Mouse (Mus musculus) thymus, adult 2 months (tissue): Measurements from ENCODE around the gene Rfx6. TPM values are rescaled to one million over a fixed set of nuclear protein-coding genes. Genes with fewer than 3 reads are reported as not detected.

Source experiments
- DNase-seq: peaks from one replicate; pipeline ENCODE4 v3.0.0; 2021
- H3K27ac ChIP-seq: fragments of 200-500 bp; 2 replicates; pipeline ENCODE4 v1.5.1; 2012; ENCODE audit warnings: low read length, control low read depth; ENCODE audit not compliant: control insufficient read depth, insufficient read depth
- H3K27me3 ChIP-seq: fragments of 200-500 bp; 2 replicates; pipeline ENCODE4 v1.6.1; 2012; ENCODE audit warnings: mild to moderate bottlenecking, low read length, moderate library complexity, mixed read lengths; ENCODE audit not compliant: control insufficient read depth, insufficient read depth
- H3K36me3 ChIP-seq: fragments of 200-500 bp; 2 replicates; pipeline ENCODE4 v1.6.1; 2012; ENCODE audit warnings: mild to moderate bottlenecking, low read length, moderate library complexity; ENCODE audit not compliant: control insufficient read depth, insufficient read depth
- H3K4me1 ChIP-seq: fragments of 200-500 bp; replicated peaks from 2 replicates; pipeline ENCODE4 v1.6.1; 2012; ENCODE audit warnings: low read length; ENCODE audit not compliant: control insufficient read depth, insufficient read depth
- H3K4me3 ChIP-seq: fragments of 200-500 bp; 2 replicates; pipeline ENCODE4 v1.5.1; 2012; ENCODE audit warnings: mild to moderate bottlenecking, low read length, control low read depth, moderate library complexity; ENCODE audit not compliant: control insufficient read depth, insufficient read depth
- CTCF ChIP-seq: fragments of 200-500 bp; IDR thresholded peaks from 2 replicates; pipeline ENCODE4 v1.5.1; 2012; ENCODE audit warnings: mild to moderate bottlenecking, control low read depth, low read length, moderate library complexity, borderline replicate concordance; ENCODE audit not compliant: control insufficient read depth, poor library complexity, insufficient read depth; ENCODE audit errors: extremely low read depth
- POLR2A ChIP-seq: fragments of 200-500 bp; IDR thresholded peaks from 2 replicates; pipeline ENCODE4 v1.6.1; 2012; ENCODE audit warnings: mild to moderate bottlenecking, low read length, control low read depth, moderate library complexity; ENCODE audit not compliant: control insufficient read depth, poor library complexity, insufficient read depth; ENCODE audit errors: extremely low read depth
- WGBS: fragments of 180-500 bp; shearing (Covaris S2); methylation state at CpG from one replicate; pipeline ENCODE4 v1.1.7; 2018; 5-methylcytosine and 5-hydroxymethylcytosine counted together
- polyA plus RNA-seq: library from polyadenylated mRNA; depleted of rRNA; stranded (reverse); fragments of >200 nt; gene quantifications from 2 replicates; pipeline ENCODE4 v1.2.3, GENCODE M21; 2012

Rfx6 gene
- polyA plus RNA-seq, 1 experiment = 0.09 TPM

GRCm38 (mm10) chr10:51672082-51672779, 5.3 kb upstream of the Rfx6 start:
- Histone ChIP-seq H3K4me3 (no peak overlapping the region), H3K27me3 (no peaks in the 10 kb centered on the region), H3K27ac (no peak overlapping the region), H3K36me3 (no peaks in the 10 kb centered on the region), H3K4me1 (no peaks in the 10 kb centered on the region)
- TF ChIP-seq POLR2A = no peak
- no peak for TF ChIP-seq CTCF
- WGBS = 56% methylated on average over 1 of the region's 1 CpGs
- no peak for DNase-seq

GRCm38 (mm10) chr10:51678251-51678639, 689 bp downstream of the Rfx6 start:
- H3K36me3 ChIP-seq = no peaks in the 10 kb centered on the region
- H3K4me1 ChIP-seq = no peaks in the 10 kb centered on the region
- TF ChIP-seq POLR2A (no peak), CTCF (no peak)
- H3K4me3 ChIP-seq = no peak overlapping the region
- no peaks in the 10 kb centered on the region; the same call in 1 of the 2 replicates for H3K27me3 ChIP-seq
- 12% methylated on average over 10 of the region's 10 CpGs for WGBS
- H3K27ac ChIP-seq = no peak overlapping the region
- no peak for DNase-seq

GRCm38 (mm10) chr10:51720904-51721303, 43.3 kb downstream of the Rfx6 start:
- Histone ChIP-seq H3K4me3 (no peak overlapping the region), H3K27ac (no peak overlapping the region), H3K27me3 (no peaks in the 10 kb centered on the region), H3K36me3 (no peaks in the 10 kb centered on the region), H3K4me1 (no peaks in the 10 kb centered on the region)
- TF ChIP-seq POLR2A (no peak), CTCF (no peak)
- WGBS = 80% methylated on average over 3 of the region's 3 CpGs
- DNase-seq = no peak

- Histone ChIP-seq H3K27me3 (no peaks in the 10 kb centered on the region), H3K4me1 (no peaks in the 10 kb centered on the region), H3K27ac (no peak overlapping the region), H3K4me3 (no peak overlapping the region), H3K36me3 (no peaks in the 10 kb centered on the region)
- TF ChIP-seq CTCF = no peak
- no peak for TF ChIP-seq POLR2A
- no peak for DNase-seq
- 88% methylated on average over 5 of the region's 5 CpGs for WGBS
These were observed 83.9 kb downstream of the Rfx6 start for GRCm38 (mm10) chr10:51761436-51761835.

GRCm38 (mm10) chr10:51763241-51763640, 85.7 kb downstream of the Rfx6 start:
- Histone ChIP-seq H3K36me3 (no peaks in the 10 kb centered on the region), H3K4me1 (no peaks in the 10 kb centered on the region), H3K27ac (no peak overlapping the region), H3K27me3 (no peaks in the 10 kb centered on the region), H3K4me3 (no peak overlapping the region)
- no peak for DNase-seq
- WGBS = 97% methylated on average over 2 of the region's 2 CpGs
- TF ChIP-seq POLR2A (no peak), CTCF (no peak)

GRCm38 (mm10) chr10:51768445-51768844, 90.9 kb downstream of the Rfx6 start:
- 75% methylated on average over 5 of the region's 5 CpGs for WGBS
- no peak overlapping the region for H3K27ac ChIP-seq
- no peaks in the 10 kb centered on the region for H3K27me3 ChIP-seq
- TF ChIP-seq POLR2A (no peak), CTCF (no peak)
- no peak overlapping the region for H3K4me3 ChIP-seq
- H3K36me3 ChIP-seq = no peaks in the 10 kb centered on the region
- no peak for DNase-seq
- H3K4me1 ChIP-seq = no peaks in the 10 kb centered on the region
